Mouse (Mus musculus): Measurements from ENCODE around the gene Gga1. TPM values are rescaled to one million over a fixed set of nuclear protein-coding genes. Genes with fewer than 3 reads are reported as not detected.

The Gga1 gene
- polyA plus RNA-seq, 1 experiment, result 198 TPM

GRCm38 (mm10) chr15:78928539-78928938, 51.5 kb downstream of the Gga1 start:
- peaks cover 12% of the 10 kb centered on the region for H3K36me3 ChIP-seq (replicated peaks; ENCODE audit: low read length)
- H3K27me3 ChIP-seq (replicated peaks), result peaks cover 14% of the 10 kb centered on the region
- peaks cover 85% of the 10 kb centered on the region for H3K4me1 ChIP-seq
- peak overlapping the region; percentile 89 for H3K4me3 ChIP-seq (replicated peaks)
- no peaks in the 10 kb centered on the region for H3K9me3 ChIP-seq
- TF ChIP-seq GATA1 (IDR thresholded peaks at IDR 0.05; ENCODE audit: borderline replicate concordance, low read length), result no peak
- TF ChIP-seq FLI1 (IDR thresholded peaks at IDR 0.05; ENCODE audit: low read length), result no peak

- H3K9me3 ChIP-seq, result no peaks in the 10 kb centered on the region
- TF ChIP-seq GATA1 (IDR thresholded peaks at IDR 0.05; ENCODE audit: borderline replicate concordance, low read length) (no peak), FLI1 (IDR thresholded peaks at IDR 0.05; ENCODE audit: low read length) (no peak)
- H3K4me1 ChIP-seq, result peaks cover 76% of the 10 kb centered on the region
- peaks cover 14% of the 10 kb centered on the region for H3K27me3 ChIP-seq (replicated peaks)
- peaks cover 12% of the 10 kb centered on the region for H3K36me3 ChIP-seq (replicated peaks; ENCODE audit: low read length)
- no peak overlapping the region for H3K4me3 ChIP-seq (replicated peaks)
Observed at GRCm38 (mm10) chr15:78930192-78930706, 53.3 kb downstream of the Gga1 start.

- H3K36me3 ChIP-seq (replicated peaks; ENCODE audit: low read length), result peaks cover 12% of the 10 kb centered on the region
- no peaks in the 10 kb centered on the region for H3K9me3 ChIP-seq
- H3K27me3 ChIP-seq (replicated peaks), result peaks cover 13% of the 10 kb centered on the region
- H3K4me3 ChIP-seq (replicated peaks), result no peak overlapping the region
- peaks cover 76% of the 10 kb centered on the region for H3K4me1 ChIP-seq
- TF ChIP-seq FLI1 (IDR thresholded peaks at IDR 0.05; ENCODE audit: low read length) (no peak), GATA1 (IDR thresholded peaks at IDR 0.05; ENCODE audit: borderline replicate concordance, low read length) (no peak)
Observed at GRCm38 (mm10) chr15:78930801-78931426, 53.9 kb downstream of the Gga1 start.

- Histone ChIP-seq H3K4me1 (peaks cover 76% of the 10 kb centered on the region), H3K4me3 (replicated peaks) (no peak overlapping the region), H3K9me3 (no peaks in the 10 kb centered on the region), H3K27me3 (replicated peaks) (peaks cover 11% of the 10 kb centered on the region), H3K36me3 (replicated peaks; ENCODE audit: low read length) (peaks cover 17% of the 10 kb centered on the region)
- TF ChIP-seq GATA1 (IDR thresholded peaks at IDR 0.05; ENCODE audit: borderline replicate concordance, low read length) (no peak), FLI1 (IDR thresholded peaks at IDR 0.05; ENCODE audit: low read length) (no peak)
Observed at GRCm38 (mm10) chr15:78931577-78931976, 54.6 kb downstream of the Gga1 start.

- H3K4me3 ChIP-seq (replicated peaks), result peak within 1 kb of the TSS; percentile 98
- H3K27me3 ChIP-seq (replicated peaks), result no peaks in the 10 kb centered on the region
- H3K36me3 ChIP-seq (replicated peaks; ENCODE audit: low read length), result peaks cover 44% of the 10 kb centered on the region
- H3K4me1 ChIP-seq, result peaks cover 61% of the 10 kb centered on the region
- TF ChIP-seq GATA1 (IDR thresholded peaks at IDR 0.05; ENCODE audit: borderline replicate concordance, low read length), result no peak
- TF ChIP-seq FLI1 (IDR thresholded peaks at IDR 0.05; ENCODE audit: low read length), result peak; percentile 63; the same call in 1 of the 2 replicates
- H3K9me3 ChIP-seq, result no peaks in the 10 kb centered on the region
Observed at GRCm38 (mm10) chr15:78934784-78935320, 57.9 kb downstream of the Gga1 start, which contains the start of gene Nol12. TSS of gene Nol12 (plus strand) at chr15:78934933.

- Histone ChIP-seq H3K4me3 (replicated peaks) (peak overlapping the region; percentile 14), H3K4me1 (peaks cover 61% of the 10 kb centered on the region), H3K27me3 (replicated peaks) (no peaks in the 10 kb centered on the region), H3K9me3 (no peaks in the 10 kb centered on the region), H3K36me3 (replicated peaks; ENCODE audit: low read length) (peaks cover 53% of the 10 kb centered on the region)
- TF ChIP-seq GATA1 (IDR thresholded peaks at IDR 0.05; ENCODE audit: borderline replicate concordance, low read length) (no peak), FLI1 (IDR thresholded peaks at IDR 0.05; ENCODE audit: low read length) (no peak)
Observed at GRCm38 (mm10) chr15:78936403-78936802, 59.4 kb downstream of the Gga1 start.

GRCm38 (mm10) chr15:78937311-78937710, 60.3 kb downstream of the Gga1 start:
- Histone ChIP-seq H3K9me3 (no peaks in the 10 kb centered on the region), H3K36me3 (replicated peaks; ENCODE audit: low read length) (peaks cover 60% of the 10 kb centered on the region), H3K4me3 (replicated peaks) (no peak overlapping the region), H3K4me1 (peaks cover 57% of the 10 kb centered on the region), H3K27me3 (replicated peaks) (no peaks in the 10 kb centered on the region)
- TF ChIP-seq FLI1 (IDR thresholded peaks at IDR 0.05; ENCODE audit: low read length) (no peak), GATA1 (IDR thresholded peaks at IDR 0.05; ENCODE audit: borderline replicate concordance, low read length) (no peak)

GRCm38 (mm10) chr15:78937963-78938362, 61.0 kb downstream of the Gga1 start:
- Histone ChIP-seq H3K27me3 (replicated peaks) (no peaks in the 10 kb centered on the region), H3K36me3 (replicated peaks; ENCODE audit: low read length) (peaks cover 60% of the 10 kb centered on the region), H3K4me1 (peaks cover 58% of the 10 kb centered on the region), H3K4me3 (replicated peaks) (peak overlapping the region; percentile 5), H3K9me3 (no peaks in the 10 kb centered on the region)
- no peak for TF ChIP-seq GATA1 (IDR thresholded peaks at IDR 0.05; ENCODE audit: borderline replicate concordance, low read length)
- TF ChIP-seq FLI1 (IDR thresholded peaks at IDR 0.05; ENCODE audit: low read length), result no peak

GRCm38 (mm10) chr15:78940325-78940724, 63.3 kb downstream of the Gga1 start:
- Histone ChIP-seq H3K27me3 (replicated peaks) (no peaks in the 10 kb centered on the region), H3K36me3 (replicated peaks; ENCODE audit: low read length) (peaks cover 60% of the 10 kb centered on the region), H3K9me3 (no peaks in the 10 kb centered on the region), H3K4me1 (peaks cover 49% of the 10 kb centered on the region), H3K4me3 (replicated peaks) (no peak overlapping the region)
- TF ChIP-seq FLI1 (IDR thresholded peaks at IDR 0.05; ENCODE audit: low read length), result no peak
- TF ChIP-seq GATA1 (IDR thresholded peaks at IDR 0.05; ENCODE audit: borderline replicate concordance, low read length), result no peak

GRCm38 (mm10) chr15:78942663-78943062, 65.7 kb downstream of the Gga1 start:
- no peak overlapping the region for H3K4me3 ChIP-seq (replicated peaks)

More at GRCm38 (mm10) chr15:78942663-78943062, 65.7 kb downstream of the Gga1 start:
- no peaks in the 10 kb centered on the region for H3K9me3 ChIP-seq
- TF ChIP-seq FLI1 (IDR thresholded peaks at IDR 0.05; ENCODE audit: low read length), result no peak
- TF ChIP-seq GATA1 (IDR thresholded peaks at IDR 0.05; ENCODE audit: borderline replicate concordance, low read length), result no peak
- peaks cover 44% of the 10 kb centered on the region for H3K4me1 ChIP-seq
- H3K27me3 ChIP-seq (replicated peaks), result peaks cover 11% of the 10 kb centered on the region
- H3K36me3 ChIP-seq (replicated peaks; ENCODE audit: low read length), result peaks cover 45% of the 10 kb centered on the region

Other genes starting within 250 kb of the Gga1 start
- 0.26 and 0.28 TPM in 2 replicates for gene Elfn2, start 158.4 kb upstream of the Gga1 start, polyA plus RNA-seq (2012; ENCODE audit: insufficient read depth, low replicate concordance)
- 36.6 and 48.4 TPM in 2 replicates for gene Mfng, start 103.7 kb upstream of the Gga1 start, polyA plus RNA-seq (2012; ENCODE audit: insufficient read depth, low replicate concordance)
- 1.5 and 2.1 TPM in 2 replicates for gene Card10, start 74.1 kb upstream of the Gga1 start, polyA plus RNA-seq (2012; ENCODE audit: insufficient read depth, low replicate concordance)
- gene Cdc42ep1, start 34.6 kb upstream of the Gga1 start, polyA plus RNA-seq (2012; ENCODE audit: insufficient read depth, low replicate concordance), result 1.2 and 3.7 TPM in 2 replicates
- gene Lgals2, start 21.7 kb upstream of the Gga1 start, polyA plus RNA-seq (2012; ENCODE audit: insufficient read depth, low replicate concordance), result not detected in 2 replicates
- gene Gm49510, start 22.5 kb downstream of the Gga1 start, polyA plus RNA-seq (2012; ENCODE audit: insufficient read depth, low replicate concordance), result 2.9 and 8.0 TPM in 2 replicates
- gene Sh3bp1, start 22.6 kb downstream of the Gga1 start, polyA plus RNA-seq (2012; ENCODE audit: insufficient read depth, low replicate concordance), result 1,441 and 3,817 TPM in 2 replicates
- 8.6 and 29.8 TPM in 2 replicates for gene Pdxp, start 36.7 kb downstream of the Gga1 start, polyA plus RNA-seq (2012; ENCODE audit: insufficient read depth, low replicate concordance)
- 75.3 and 689 TPM in 2 replicates for gene Lgals1, start 49.5 kb downstream of the Gga1 start, polyA plus RNA-seq (2012; ENCODE audit: insufficient read depth, low replicate concordance)
- 16.3 and 19.1 TPM in 2 replicates for gene Nol12, start 57.7 kb downstream of the Gga1 start, polyA plus RNA-seq (2012; ENCODE audit: insufficient read depth, low replicate concordance)
- 97.8 and 237 TPM in 2 replicates for gene Triobp, start 70.5 kb downstream of the Gga1 start, polyA plus RNA-seq (2012; ENCODE audit: insufficient read depth, low replicate concordance)
- 211 and 406 TPM in 2 replicates for gene H1f0, start 151.3 kb downstream of the Gga1 start, polyA plus RNA-seq (2012; ENCODE audit: insufficient read depth, low replicate concordance)
- gene Galr3, start 164.7 kb downstream of the Gga1 start, polyA plus RNA-seq (2012; ENCODE audit: insufficient read depth, low replicate concordance), result 10.8 and 18.1 TPM in 2 replicates
- 32.5 and 90.9 TPM in 2 replicates for gene Ankrd54, start 185.7 kb downstream of the Gga1 start, polyA plus RNA-seq (2012; ENCODE audit: insufficient read depth, low replicate concordance)
- gene Eif3l, start 198.0 kb downstream of the Gga1 start, polyA plus RNA-seq (2012; ENCODE audit: insufficient read depth, low replicate concordance), result 9.1 and 10.8 TPM in 2 replicates
- 2.0 and 8.4 TPM in 2 replicates for gene Micall1, start 231.7 kb downstream of the Gga1 start, polyA plus RNA-seq (2012; ENCODE audit: insufficient read depth, low replicate concordance)